Mouse (Mus musculus) T-helper 17 cell (primary cell): ENCODE measurements around the gene Ankrd12.
"Not testable (repeated sequence)": the region's sequence is repeated elsewhere in the genome, so short reads cannot be mapped to it uniquely, and the experiment has no call there.

ENCODE experiments used
- in situ Hi-C, 2 experiments: fragments of 300-600 bp; cut with MboI, MseI; formaldehyde crosslinking; loops; 1 replicate in 1 of 2; 2 replicates in 1 of 2; pipeline ENCODE4 v1.15.1; 2025; ENCODE audit warnings: high pct_unique_total_duplicates in 2 of 2

Ankrd12 gene

DNA sequence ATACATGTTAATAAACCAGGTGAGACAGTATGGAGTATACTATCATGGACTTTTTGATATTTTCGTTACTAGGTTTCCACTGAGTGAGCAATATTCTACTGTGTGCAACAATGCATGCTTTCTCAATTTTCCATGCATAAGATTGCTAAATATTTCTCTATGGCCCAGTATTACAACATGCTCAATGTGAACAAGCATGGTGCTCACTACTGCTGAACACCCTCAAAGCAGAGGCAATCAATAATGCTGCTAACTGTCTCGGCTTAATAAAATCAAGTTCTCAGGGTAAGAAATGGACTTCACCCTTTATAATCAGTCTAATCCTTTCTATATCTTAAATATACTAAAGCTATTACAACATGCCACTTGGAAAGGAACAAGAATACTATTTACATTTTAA, 69.4 kb downstream of the Ankrd12 start:
- in situ Hi-C loops, result no loop called here

DNA sequence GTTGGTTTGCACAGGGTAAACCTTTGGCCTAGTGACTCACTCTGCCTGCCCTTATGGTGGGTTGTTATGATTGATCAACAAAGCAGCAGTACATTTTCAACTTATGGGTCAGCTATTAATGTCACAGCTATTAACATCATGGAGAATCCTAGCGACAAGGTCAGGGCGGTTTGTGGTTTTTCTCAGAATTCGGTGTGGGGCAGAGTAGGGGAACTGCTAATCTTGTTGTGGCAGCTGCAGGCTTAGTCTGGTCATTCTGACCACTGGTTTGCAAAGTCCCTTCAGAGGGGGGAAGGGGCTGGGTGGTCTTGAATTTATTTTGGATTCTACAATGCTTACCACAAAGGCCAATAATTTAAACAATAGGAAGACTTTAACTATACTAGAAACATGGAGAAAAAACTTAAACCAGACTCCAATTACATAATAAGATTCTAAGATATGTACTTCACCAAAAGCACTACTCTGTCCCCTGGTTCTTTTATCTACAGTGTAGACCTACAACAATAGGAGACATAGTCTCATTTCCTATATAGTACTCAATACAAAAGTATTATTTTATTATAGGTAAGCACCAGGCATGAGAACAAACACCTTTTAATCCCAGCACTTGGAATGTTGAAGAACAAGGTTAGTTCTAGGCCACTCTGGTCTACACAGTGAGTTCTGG, 88.6 kb downstream of the Ankrd12 start:
- in situ Hi-C loops, result loop anchor here in 1 of 2 experiments (5.0 kb wide), 1 partner anchor 234 kb away; no protein-coding TSS in a partner anchor

DNA sequence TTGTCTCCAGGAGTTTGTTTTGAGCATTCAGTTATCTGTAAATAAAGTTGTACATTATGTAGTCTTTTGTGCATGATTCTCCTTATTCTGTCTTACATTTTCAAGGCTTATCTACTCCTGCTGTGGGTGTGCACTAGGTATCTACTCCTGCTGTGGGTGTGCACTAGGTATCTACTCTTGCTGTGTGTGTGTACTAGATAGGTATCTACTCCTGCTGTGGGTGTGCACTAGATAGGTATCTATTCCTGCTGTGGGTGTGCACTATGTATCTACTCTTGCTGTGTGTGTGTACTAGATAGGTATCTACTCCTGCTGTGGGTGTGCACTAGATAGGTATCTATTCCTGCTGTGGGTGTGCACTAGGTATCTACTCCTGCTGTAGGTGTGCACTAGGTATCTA, 100.2 kb downstream of the Ankrd12 start:
- in situ Hi-C loops, result not testable (repeated sequence)

DNA sequence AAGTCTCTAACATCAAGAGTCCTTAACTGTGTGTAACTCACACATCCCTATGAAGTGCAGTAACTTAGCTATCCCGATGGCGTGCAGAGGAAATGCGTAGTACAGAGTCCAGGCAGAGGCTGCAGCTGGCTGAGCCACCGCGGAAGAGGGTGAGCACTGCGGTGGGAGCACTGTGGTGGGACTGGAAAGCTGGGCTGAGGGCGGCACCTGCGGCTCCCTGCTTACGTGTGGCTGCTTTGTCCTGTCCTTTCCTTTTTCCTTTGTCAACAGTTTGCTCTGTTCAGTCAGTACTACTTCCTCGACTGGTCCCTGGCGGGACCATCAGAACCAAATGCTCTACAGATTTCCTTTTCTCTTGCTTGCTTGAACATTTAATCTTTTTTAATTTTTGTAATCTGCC, 109.1 kb downstream of the Ankrd12 start:
- in situ Hi-C loops, result loop anchor here in 1 of 2 experiments (25.0 kb wide), 1 partner anchor 1205 kb away; no protein-coding TSS in a partner anchor

DNA sequence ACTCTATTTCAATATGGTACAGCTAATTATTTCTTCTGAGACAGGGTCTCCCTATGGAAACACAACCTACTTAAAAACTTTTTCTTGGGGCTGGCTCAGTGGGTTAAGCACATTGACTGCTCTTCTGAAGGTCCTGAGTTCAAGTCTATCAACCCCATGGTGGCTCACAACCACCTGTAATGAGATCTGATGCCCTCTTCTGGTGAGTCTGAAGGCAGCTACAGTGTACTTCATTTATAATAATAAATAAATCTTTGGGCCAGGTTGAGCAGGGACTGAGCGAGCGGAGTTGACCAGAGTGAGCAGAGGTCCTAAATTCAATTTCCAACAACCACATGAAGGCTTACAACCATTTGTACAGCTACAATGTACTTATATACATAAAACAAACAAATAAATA, 114.6 kb downstream of the Ankrd12 start:
- in situ Hi-C loops, result loop anchor here in 1 of 2 experiments (5.0 to 25.0 kb wide), 2 partner anchors 155 to 1200 kb away; no protein-coding TSS in a partner anchor

DNA sequence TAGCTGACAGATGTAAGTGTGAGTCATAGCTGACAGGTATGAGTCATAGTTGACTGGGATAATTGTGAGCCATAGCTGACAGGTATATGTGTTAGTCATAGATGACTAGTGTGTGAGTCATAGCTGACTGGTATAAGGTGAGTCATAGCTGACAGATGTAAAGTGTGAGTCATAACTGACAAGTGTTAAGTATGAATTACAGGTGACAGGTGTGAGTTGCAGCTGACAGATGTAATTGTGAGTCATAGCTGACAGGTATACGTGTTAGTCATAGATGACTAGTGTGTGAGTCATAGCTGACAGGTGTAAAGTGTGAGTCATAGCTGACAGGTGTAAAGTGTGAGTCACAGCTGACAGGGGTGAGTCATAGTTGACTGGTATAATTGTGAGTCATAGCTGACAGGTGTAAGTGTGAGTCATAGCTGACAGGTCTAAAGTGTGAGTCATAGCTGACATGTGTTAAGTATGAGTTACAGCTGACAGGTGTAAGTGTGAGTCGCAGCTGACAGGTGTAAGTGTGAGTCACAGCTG, 115.2 kb downstream of the Ankrd12 start:
- in situ Hi-C loops, result loop anchor here in 1 of 2 experiments (5.0 to 25.0 kb wide), 2 partner anchors 156 to 1199 kb away; no protein-coding TSS in a partner anchor

DNA sequence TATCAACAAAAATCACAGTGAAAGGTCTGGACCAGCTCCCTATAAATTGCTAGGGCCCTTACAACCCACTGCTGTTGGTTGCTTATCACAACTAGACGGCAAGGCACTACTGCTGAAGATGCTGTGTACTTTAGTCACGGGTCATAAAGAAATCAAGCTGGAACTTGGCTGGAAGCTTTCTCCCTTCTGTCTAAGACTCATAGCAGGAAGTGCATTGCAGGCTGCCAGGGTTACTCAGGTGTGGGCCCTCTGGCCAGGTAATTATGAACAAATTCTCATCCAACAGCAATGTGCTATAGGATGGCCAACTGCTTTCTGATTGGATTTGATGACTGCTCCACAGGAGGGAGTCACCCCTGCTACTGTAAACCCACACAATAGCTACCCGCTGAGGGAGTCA, 117.9 kb downstream of the Ankrd12 start:
- in situ Hi-C loops, result loop anchor here in 1 of 2 experiments (25.0 kb wide), 1 partner anchor 1197 kb away; no protein-coding TSS in a partner anchor

DNA sequence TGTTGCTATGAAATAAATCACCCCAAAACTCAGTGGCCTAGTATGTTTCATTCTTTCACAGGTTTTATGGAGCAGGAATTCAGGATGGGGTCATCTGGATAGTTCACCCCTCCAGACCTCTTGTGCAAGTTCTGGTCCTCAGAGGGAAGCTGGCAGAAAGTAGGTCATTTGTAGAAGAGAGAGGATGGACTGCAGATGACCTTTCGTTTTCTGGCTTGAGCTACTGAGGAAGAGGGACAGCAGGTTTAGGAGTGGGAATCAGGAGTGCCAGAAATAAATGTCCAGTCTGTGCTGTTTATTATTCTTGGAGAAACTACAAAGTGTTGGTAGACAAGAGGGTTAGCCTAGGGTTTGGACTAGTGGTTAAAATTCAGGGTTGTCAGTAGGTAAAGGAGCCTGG, 118.5 kb downstream of the Ankrd12 start:
- in situ Hi-C loops, result loop anchor here in 1 of 2 experiments (25.0 kb wide), 1 partner anchor 1196 kb away; no protein-coding TSS in a partner anchor

DNA sequence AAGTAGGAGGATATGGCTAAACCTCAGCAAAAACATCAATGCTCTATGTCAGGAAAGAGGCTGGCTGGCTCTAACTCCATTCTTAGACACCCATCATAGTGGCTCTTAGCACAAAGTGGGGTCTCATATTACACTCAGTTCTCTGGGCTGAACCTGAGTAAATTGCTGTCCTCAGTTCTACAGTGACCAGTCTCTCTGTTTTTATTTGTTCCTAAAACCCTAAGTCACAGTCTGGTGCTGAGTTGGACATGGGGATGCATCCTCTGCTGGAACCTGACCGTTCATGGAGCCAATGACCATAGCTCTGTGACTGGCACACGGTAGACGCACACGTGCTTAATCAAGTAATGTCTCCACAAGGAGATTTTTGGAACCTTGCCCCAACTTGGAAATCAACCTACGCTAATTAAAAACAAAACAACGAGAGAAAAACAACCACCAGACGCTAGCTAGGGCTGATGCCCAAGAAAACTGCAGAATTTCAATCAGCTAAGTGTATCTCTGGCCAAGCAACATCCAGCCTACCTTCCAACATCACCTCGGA, 119.0 kb downstream of the Ankrd12 start:
- in situ Hi-C loops, result loop anchor here in 1 of 2 experiments (25.0 kb wide), 1 partner anchor 1196 kb away; no protein-coding TSS in a partner anchor

DNA sequence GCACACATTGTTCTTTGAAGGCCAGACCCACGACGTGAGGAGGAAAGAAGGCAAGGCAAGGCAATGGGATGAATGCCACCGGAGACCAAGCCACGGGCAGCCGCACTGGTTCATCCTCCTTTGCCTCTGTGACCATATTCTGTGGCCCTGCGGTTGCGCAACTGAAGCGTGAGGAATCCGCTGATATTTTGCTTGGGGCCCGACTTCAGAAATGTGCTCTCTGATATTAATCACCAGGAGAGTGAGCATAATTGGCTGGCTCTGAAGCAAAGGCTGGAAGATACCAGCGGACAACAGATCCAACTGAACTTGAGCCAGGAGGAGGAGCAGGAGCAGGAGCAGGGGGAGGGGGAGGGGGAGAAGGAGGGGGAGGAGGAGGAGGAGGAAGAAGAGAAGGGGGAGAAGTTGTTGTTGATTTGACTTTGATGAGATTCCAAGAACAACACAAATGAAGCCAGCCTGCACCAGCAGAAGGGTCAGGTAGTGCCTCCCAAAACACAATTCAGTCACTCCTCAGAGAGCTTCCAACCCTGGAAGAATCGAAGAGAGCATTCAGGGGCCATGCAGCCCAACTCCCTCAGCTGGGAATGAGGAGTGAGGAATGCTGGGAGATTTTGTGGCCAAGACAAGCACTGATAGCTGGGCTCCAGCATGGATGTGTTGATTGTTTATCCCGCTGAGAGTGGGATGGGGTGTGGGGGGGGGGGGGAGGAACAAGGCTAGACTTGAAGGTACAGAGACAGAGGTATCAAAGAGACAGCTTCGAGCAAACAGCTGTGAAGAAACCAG, 119.7 kb downstream of the Ankrd12 start:
- in situ Hi-C loops, result loop anchor here in 1 of 2 experiments (25.0 kb wide), 1 partner anchor 1195 kb away; no protein-coding TSS in a partner anchor

DNA sequence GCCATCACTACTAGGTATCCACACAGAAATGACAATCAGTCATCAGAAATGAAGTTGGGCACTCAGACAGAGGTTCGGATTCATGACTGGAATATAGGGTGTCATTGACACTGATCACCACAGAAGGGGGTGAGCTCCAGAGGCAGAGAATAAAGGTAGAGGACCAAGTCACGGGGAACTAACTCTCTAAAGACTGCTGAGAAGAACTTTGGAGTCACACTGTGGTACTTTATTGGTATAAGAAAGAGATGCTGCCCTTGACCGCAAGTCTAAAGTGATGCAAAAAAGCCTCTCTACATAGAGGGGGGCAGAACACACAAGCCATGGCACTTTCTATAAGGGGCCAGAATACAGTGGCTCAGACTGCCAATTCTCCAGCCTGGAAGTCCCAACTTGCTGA, 120.7 kb downstream of the Ankrd12 start:
- in situ Hi-C loops, result loop anchor here in 1 of 2 experiments (25.0 kb wide), 1 partner anchor 1194 kb away; no protein-coding TSS in a partner anchor

DNA sequence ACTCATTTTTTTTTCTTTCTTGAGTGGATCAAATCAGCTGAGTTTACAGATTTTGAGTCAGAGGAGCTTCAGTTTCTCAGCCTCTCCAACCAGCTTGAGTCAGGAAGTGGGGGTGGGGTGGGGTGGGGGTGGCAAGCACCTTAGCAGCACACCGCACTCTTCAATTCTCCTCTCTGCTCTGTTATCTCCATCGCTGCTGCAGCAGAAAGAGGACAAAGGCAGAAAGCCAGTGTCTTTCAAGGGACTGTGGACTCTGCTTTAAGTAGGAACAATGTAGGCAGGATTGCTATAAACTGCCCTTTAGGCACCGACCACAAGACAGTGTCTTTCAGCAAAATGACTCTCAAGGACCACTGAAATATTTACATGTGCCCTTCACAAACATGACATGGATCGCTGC, 122.9 kb downstream of the Ankrd12 start:
- in situ Hi-C loops, result loop anchor here in 1 of 2 experiments (25.0 kb wide), 1 partner anchor 1192 kb away; no protein-coding TSS in a partner anchor

DNA sequence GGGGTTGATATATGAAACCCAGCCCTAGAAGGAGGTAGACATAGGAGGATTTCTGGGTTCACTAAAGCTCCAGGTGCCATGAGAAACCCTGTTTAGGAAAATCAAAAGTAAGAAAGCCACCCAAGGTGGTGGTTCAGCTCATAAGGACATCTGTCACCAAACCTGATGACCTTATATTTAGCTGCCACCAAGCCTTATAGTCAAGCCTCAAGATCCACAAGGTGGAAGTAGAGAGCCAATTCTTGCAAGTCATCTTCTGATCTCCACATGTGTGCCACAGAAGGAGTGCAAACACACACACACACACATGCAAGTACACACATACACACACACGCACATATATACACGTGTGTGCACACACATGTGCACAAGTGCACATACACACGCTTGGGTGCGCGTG, 124.8 kb downstream of the Ankrd12 start:
- in situ Hi-C loops, result loop anchor here in 1 of 2 experiments (25.0 kb wide), 1 partner anchor 1190 kb away; no protein-coding TSS in a partner anchor

DNA sequence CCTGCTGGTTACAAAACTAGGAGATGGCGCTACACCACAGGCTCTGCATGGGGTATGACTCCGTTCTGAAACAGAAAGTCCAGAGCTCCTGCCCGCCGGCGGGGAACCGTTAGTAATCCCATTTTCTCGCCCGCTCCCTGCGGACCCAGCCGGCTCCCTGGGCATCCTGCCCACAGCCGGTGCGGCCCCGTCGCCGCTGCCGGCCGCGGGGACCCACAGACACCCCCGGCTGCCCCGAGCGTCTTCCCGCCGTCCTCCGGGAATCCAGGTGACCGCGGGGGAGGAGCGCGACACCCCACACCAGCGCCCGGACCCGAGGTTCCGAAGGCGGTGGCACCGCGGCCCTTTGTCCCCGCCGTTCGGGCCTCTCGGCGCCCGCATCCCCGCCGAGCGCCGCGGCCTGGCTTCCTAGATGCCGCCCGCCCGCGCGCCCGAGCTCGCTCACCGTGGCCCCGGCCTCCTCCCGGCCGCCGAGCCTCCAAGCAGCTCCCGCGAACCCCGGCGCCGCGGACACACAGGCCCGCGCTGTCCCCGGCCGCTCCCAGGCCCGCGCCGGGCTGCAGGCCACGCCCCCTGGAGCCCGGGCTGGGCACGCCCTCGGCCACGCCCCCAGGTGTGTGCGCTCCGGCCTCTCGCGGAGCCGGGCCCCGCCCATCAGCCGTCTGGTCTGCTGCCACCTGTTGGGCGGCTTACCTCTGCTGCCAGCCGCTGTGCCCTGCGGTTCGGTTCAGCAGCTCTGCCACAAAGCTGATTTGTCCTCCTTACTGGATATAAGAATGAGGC, 126.1 kb downstream of the Ankrd12 start, which contains the start of gene Twsg1:
Gene Twsg1 (minus strand): TSS at position 605 of the 783 bp plus-strand sequence.
- in situ Hi-C loops, result loop anchor here in 1 of 2 experiments (25.0 kb wide), 1 partner anchor 1189 kb away; no protein-coding TSS in a partner anchor

DNA sequence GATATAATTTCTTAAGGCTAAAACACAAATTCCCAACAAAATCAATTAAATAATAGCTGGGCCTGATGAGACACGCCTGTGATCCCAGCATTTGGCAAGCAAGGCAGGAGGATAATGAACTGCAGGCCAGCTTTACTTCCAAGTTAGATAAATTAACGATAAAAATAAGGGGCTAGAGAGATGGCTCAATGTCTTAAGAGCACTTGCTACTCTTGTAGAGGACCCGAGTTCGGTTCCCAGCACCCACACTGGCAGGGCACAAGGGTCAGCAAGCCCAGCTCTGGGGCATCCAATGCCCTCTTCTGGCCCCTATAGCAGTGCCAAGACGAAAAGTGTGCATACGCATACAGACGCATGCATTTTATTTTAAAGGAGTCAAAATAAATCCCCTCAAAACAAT, 126.7 kb downstream of the Ankrd12 start:
- in situ Hi-C loops, result loop anchor here in 1 of 2 experiments (25.0 kb wide), 1 partner anchor 1188 kb away; no protein-coding TSS in a partner anchor

DNA sequence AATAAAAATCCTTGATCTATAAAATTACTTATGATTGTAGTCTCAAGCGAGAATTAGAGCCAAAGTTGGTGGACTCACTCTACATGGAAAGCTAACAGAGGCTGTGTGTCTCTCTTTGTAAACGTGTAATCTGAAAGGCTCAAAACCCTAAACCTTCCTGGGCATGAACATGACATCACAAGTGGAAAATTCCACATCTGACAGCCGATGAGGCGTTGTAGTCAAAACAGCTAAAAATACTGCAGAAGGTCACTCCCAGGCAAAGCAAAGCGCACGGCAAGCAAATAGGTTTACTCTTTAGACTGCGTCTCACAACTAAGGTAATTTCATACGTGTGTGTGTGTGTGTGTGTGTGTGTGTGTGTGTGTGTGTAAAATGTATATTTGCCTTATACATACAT, 129.6 kb downstream of the Ankrd12 start:
- in situ Hi-C loops, result loop anchor here in 1 of 2 experiments (10.0 kb wide), 1 partner anchor 567 kb away; the partner anchor contains the start of gene Rab12

DNA sequence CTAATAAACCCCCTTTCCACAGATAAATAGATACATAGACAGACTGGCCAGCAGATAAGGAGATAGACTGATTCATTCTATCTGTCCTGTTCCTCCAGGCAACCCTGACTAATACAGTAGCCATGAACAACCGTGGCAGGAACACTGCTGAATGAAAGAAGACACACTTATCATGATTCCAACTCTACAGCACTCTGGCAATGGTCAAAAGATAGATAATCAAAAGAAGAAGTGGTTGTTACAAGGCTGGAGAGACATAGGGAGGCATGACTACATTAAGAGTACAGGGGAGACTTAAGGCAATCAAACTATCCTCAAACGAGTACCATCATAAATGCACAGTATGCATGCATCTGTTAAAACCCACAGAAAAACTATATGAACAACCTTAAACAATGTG, 131.5 kb downstream of the Ankrd12 start:
- in situ Hi-C loops, result loop anchor here in 1 of 2 experiments (10.0 kb wide), 1 partner anchor 569 kb away; the partner anchor contains the start of gene Rab12

DNA sequence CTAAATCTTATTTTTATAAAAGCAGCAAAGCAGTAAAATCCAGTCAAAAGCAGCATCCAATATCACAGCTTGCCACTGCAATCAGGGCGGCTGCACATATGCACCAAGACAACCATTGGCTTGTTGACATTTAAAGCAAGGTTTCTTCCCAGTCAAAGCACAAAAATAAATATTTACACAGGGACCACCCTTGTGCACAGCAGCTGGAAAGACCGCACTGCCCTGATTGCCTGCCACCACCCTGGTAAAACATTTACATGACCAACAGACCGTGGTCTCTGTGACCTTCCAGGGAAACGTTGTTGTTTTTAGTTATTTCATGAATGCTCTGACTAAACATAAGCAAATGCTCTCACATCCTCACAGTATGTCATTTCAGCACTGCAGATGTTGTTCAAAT, 134.5 kb downstream of the Ankrd12 start:
- in situ Hi-C loops, result loop anchor here in 1 of 2 experiments (10.0 kb wide), 1 partner anchor 572 kb away; the partner anchor contains the start of gene Rab12

DNA sequence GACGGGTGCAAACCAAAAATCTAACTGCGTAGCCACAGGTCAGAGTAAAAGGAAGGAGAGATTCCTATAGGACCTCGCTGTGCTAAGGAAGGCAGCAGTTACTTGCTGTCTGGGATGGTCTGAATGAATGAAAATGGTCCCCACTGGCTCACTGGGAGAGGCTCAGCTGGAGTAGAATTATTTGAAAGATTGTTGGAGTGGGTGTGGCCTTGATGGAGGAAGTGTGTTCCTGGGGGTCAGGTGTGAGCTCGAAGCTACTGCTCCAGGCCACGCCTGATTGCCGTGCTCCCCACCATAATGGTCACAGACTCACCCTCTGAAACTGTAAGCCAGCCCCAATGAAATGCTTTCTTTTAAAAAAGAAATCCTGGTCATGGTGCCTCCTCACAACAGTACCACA, 135.6 kb downstream of the Ankrd12 start:
- in situ Hi-C loops, result loop anchor here in 1 of 2 experiments (10.0 kb wide), 1 partner anchor 574 kb away; the partner anchor contains the start of gene Rab12

DNA sequence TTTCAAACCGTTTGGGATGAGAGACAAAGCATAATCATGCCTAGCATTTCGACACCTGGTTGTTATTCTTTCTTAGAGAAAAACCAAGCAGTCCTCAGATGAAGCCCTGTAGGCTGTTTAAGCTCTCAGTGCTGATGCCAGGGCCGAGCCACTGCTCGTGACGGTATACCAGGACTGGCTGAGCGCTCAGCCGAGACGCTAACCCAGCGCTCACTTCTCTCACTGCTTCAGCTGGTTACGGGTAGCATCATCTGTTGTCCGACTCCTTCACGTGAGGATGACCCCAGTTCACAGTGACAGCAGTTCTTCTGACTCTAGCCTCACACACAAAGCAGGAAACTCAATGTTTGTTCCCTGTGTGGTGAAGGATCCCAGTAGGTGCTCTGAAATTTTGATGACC, 136.7 kb downstream of the Ankrd12 start:
- in situ Hi-C loops, result loop anchor here in 1 of 2 experiments (10.0 kb wide), 1 partner anchor 575 kb away; the partner anchor contains the start of gene Rab12
